Mouse (Mus musculus) left cerebral cortex, adult 8-10 months (tissue): ENCODE data around the gene Clic5. TPM values are rescaled to one million over a fixed set of nuclear protein-coding genes. Genes with fewer than 3 reads are reported as not detected.

Experiments used
- DNase-seq, 2 experiments: peaks; one replicate each; pipeline ENCODE4 v3.0.0; 2022; ENCODE audit warnings: low spot score in 2 of 2
- total RNA-seq, 4 experiments: library from RNA; stranded (reverse); gene quantifications; 2 replicates each; pipeline ENCODE4 v1.2.4; 2022

Clic5 gene
- total RNA-seq, 4 experiments from 2014 or later: 3.8 to 5.3 (median 4.6) TPM

GRCm38 (mm10) chr17:44261594-44262202 lies 73.3 kb downstream of the Clic5 start:
- peak; percentile 23 to 38 for DNase-seq

GRCm38 (mm10) chr17:44270043-44270442 lies 81.7 kb downstream of the Clic5 start:
- DNase-seq: no peak

- no peak for DNase-seq
Observed at GRCm38 (mm10) chr17:44271426-44271825, 83.0 kb downstream of the Clic5 start.

GRCm38 (mm10) chr17:44274804-44275203 lies 86.4 kb downstream of the Clic5 start:
- no peak for DNase-seq

GRCm38 (mm10) chr17:44288320-44288719 lies 99.9 kb downstream of the Clic5 start:
- DNase-seq: no peak

GRCm38 (mm10) chr17:44297221-44297620 lies 108.8 kb downstream of the Clic5 start:
- DNase-seq: no peak

GRCm38 (mm10) chr17:44300236-44300635 lies 111.9 kb downstream of the Clic5 start:
- no peak for DNase-seq

- no peak for DNase-seq
Observed at GRCm38 (mm10) chr17:44300723-44301122, 112.3 kb downstream of the Clic5 start.

- DNase-seq: no peak
Observed at GRCm38 (mm10) chr17:44301224-44301811, 112.9 kb downstream of the Clic5 start.

- DNase-seq: no peak
Observed at GRCm38 (mm10) chr17:44304076-44304475, 115.7 kb downstream of the Clic5 start.

GRCm38 (mm10) chr17:44309914-44310622 lies 121.7 kb downstream of the Clic5 start:
- DNase-seq: no peak

GRCm38 (mm10) chr17:44325314-44325713 lies 136.9 kb downstream of the Clic5 start:
- no peak for DNase-seq

GRCm38 (mm10) chr17:44327279-44328146 lies 139.1 kb downstream of the Clic5 start:
- DNase-seq: no peak

GRCm38 (mm10) chr17:44328147-44328482 lies 139.7 kb downstream of the Clic5 start:
- DNase-seq: no peak

Other genes starting within 250 kb of the Clic5 start
- gene Enpp5, start 109.8 kb upstream of the Clic5 start, total RNA-seq: 100 to 1,000 TPM; 200 to 223 (median 211) TPM
- gene Enpp4, start 82.8 kb upstream of the Clic5 start, total RNA-seq: 10 to 100 TPM; 18.6 to 20.5 (median 18.8) TPM